ENCODE assay signal across 17 mouse cellular contexts in genomic region chr4:149944214-149944613, GRCm38 (mm10). TPM values are rescaled to one million over a fixed set of nuclear protein-coding genes. Genes with fewer than 3 reads are reported as not detected.
A peak's percentile ranks its signal among the peaks of the same experiment; 100 is the strongest.
DNase-seq lines count a peak whose midpoint lies in the region; ATAC-seq and TF ChIP-seq lines count a peak whose summit lies in the region.
"Had no signal": no experiment of that assay in that cellular context is flagged by ENCODE, and none has a peak within 500 bp of the region (broad histone marks: within the 10 kb centered on the region; RNA-seq: fewer than 3 reads in every experiment).

No protein-coding gene starts in this region.

- H3K9me3 ChIP-seq in midbrain, embryonic 10.5 days (replicated peaks): no peaks in the 10 kb centered on the region
- no peaks in the 10 kb centered on the region for H3K9me3 ChIP-seq in midbrain, embryonic 13.5 days
- H3K9me3 ChIP-seq in hindbrain, embryonic 12.5 days (replicated peaks): no peaks in the 10 kb centered on the region
- H3K9me3 ChIP-seq in liver, postnatal 0 days (ENCODE audit: low read length): no peaks in the 10 kb centered on the region
- no peaks in the 10 kb centered on the region for H3K9me3 ChIP-seq in kidney, embryonic 15.5 days (replicated peaks)
- H3K9me3 ChIP-seq: liver, embryonic 15.5 days had no signal

- no peak overlapping the region for H3K4me2 ChIP-seq in midbrain, embryonic 13.5 days (replicated peaks)
- H3K4me2 ChIP-seq in hindbrain, embryonic 12.5 days (replicated peaks): no peak overlapping the region
- H3K4me2 ChIP-seq in liver, postnatal 0 days (ENCODE audit: low read depth, low read length): no peak overlapping the region
- H3K4me2 ChIP-seq in kidney, embryonic 15.5 days: no peak overlapping the region
- H3K4me2 ChIP-seq: liver, embryonic 15.5 days had no signal

- H3K4me3 ChIP-seq in midbrain, embryonic 10.5 days: no peak overlapping the region
- H3K4me3 ChIP-seq in midbrain, embryonic 13.5 days (replicated peaks): no peak overlapping the region
- H3K4me3 ChIP-seq in hindbrain, embryonic 12.5 days: no peak overlapping the region
- H3K4me3 ChIP-seq in liver, postnatal 0 days (ENCODE audit: low read depth, low read length): no peak overlapping the region
- no peak overlapping the region for H3K4me3 ChIP-seq in kidney, embryonic 15.5 days (replicated peaks)
- H3K4me3 ChIP-seq: layer of hippocampus, adult 2 months; liver, embryonic 15.5 days had no signal

- peak overlapping the region; percentile 59; the same call in 1 of the 2 replicates for H3K27ac ChIP-seq in midbrain, embryonic 10.5 days (replicated peaks)
- H3K27ac ChIP-seq in midbrain, embryonic 13.5 days: no peak overlapping the region
- H3K27ac ChIP-seq in hindbrain, embryonic 12.5 days: peak overlapping the region; percentile 12; the same call in 1 of the 2 replicates
- no peak overlapping the region for H3K27ac ChIP-seq in liver, postnatal 0 days (ENCODE audit: low read depth)
- H3K27ac ChIP-seq in kidney, embryonic 15.5 days: no peak overlapping the region
- H3K27ac ChIP-seq: liver, embryonic 15.5 days had no signal

- no peaks in the 10 kb centered on the region for H3K36me3 ChIP-seq in midbrain, embryonic 10.5 days
- H3K36me3 ChIP-seq in midbrain, embryonic 13.5 days: no peaks in the 10 kb centered on the region
- no peaks in the 10 kb centered on the region for H3K36me3 ChIP-seq in hindbrain, embryonic 12.5 days
- H3K36me3 ChIP-seq in liver, postnatal 0 days (replicated peaks; ENCODE audit: insufficient read depth, low read length): no peaks in the 10 kb centered on the region
- no peaks in the 10 kb centered on the region for H3K36me3 ChIP-seq in kidney, embryonic 15.5 days
- H3K36me3 ChIP-seq: liver, embryonic 15.5 days had no signal

- no peak for DNase-seq in midbrain, embryonic 10.5 days (ENCODE audit: low spot score)
- DNase-seq in embryo, embryonic 11 days: peak; percentile 63
- peak; percentile 54 for DNase-seq in retina, postnatal 1 day
- DNase-seq in adrenal gland, adult (ENCODE audit: inconsistent age in 2 of 2, low spot score in 1 of 2): no peak
- DNase-seq in liver, postnatal 0 days: no peak
- DNase-seq: adrenal gland, postnatal 10 days; cerebellum, postnatal 36 days; gastrocnemius, postnatal 10 days; kidney, adult 11 months; lung, postnatal 4 days; thymus, adult 18-20 months had no signal

- H3K27me3 ChIP-seq in midbrain, embryonic 10.5 days (ENCODE audit: low read depth, poor library complexity, severe bottlenecking): peaks cover 61% of the 10 kb centered on the region
- peaks cover 8% of the 10 kb centered on the region; the same call in 1 of the 2 replicates for H3K27me3 ChIP-seq in midbrain, embryonic 13.5 days
- peaks cover 15% of the 10 kb centered on the region; the same call in 1 of the 2 replicates for H3K27me3 ChIP-seq in hindbrain, embryonic 12.5 days
- 0 out of 2 replicates have a peak, but pooled peaks cover 14% of the 10 kb centered on the region for H3K27me3 ChIP-seq in liver, postnatal 0 days (ENCODE audit: insufficient read depth, low read length)
- 0 out of 2 replicates have a peak, but pooled peaks cover 5% of the 10 kb centered on the region for H3K27me3 ChIP-seq in kidney, embryonic 15.5 days
- H3K27me3 ChIP-seq: Patski had no signal

- H3K4me1 ChIP-seq in midbrain, embryonic 10.5 days: peaks cover 43% of the 10 kb centered on the region
- peaks cover 33% of the 10 kb centered on the region for H3K4me1 ChIP-seq in midbrain, embryonic 13.5 days (replicated peaks)
- H3K4me1 ChIP-seq in hindbrain, embryonic 12.5 days: peaks cover 62% of the 10 kb centered on the region
- no peaks in the 10 kb centered on the region for H3K4me1 ChIP-seq in liver, postnatal 0 days (ENCODE audit: insufficient read depth)
- H3K4me1 ChIP-seq in kidney, embryonic 15.5 days: peaks cover 72% of the 10 kb centered on the region
- H3K4me1 ChIP-seq: liver, embryonic 15.5 days had no signal

- ATAC-seq in midbrain, embryonic 13.5 days: no peak
- no peak for ATAC-seq in hindbrain, embryonic 12.5 days (ENCODE audit: low FRiP score)
- no peak for ATAC-seq in liver, postnatal 0 days
- no peak for ATAC-seq in kidney, embryonic 15.5 days (replicated peaks; ENCODE audit: low FRiP score)
- ATAC-seq: Patski had no signal

- no peak overlapping the region for H3K9ac ChIP-seq in midbrain, embryonic 13.5 days (replicated peaks)
- H3K9ac ChIP-seq in hindbrain, embryonic 12.5 days: no peak overlapping the region
- H3K9ac ChIP-seq in liver, postnatal 0 days (replicated peaks): no peak overlapping the region
- no peak overlapping the region for H3K9ac ChIP-seq in kidney, embryonic 15.5 days
- H3K9ac ChIP-seq: liver, embryonic 15.5 days had no signal

- TF ChIP-seq EP300 in liver, postnatal 0 days (IDR thresholded peaks at IDR 0.05; ENCODE audit: low read depth): no peak

- no peak for TF ChIP-seq CTCF in liver, postnatal 0 days (IDR thresholded peaks at IDR 0.05; ENCODE audit: low read depth)

- WGBS in midbrain, embryonic 10.5 days: 43% methylated on average over 12 of the region's 12 CpGs
- WGBS in midbrain, embryonic 13.5 days: 21% methylated on average over 12 of the region's 12 CpGs
- 23% methylated on average over 12 of the region's 12 CpGs for WGBS in hindbrain, embryonic 12.5 days
- WGBS in liver, postnatal 0 days (ENCODE audit: insufficient replicate concordance): 39% methylated on average over 12 of the region's 12 CpGs
- WGBS in kidney, embryonic 15.5 days: 51% methylated on average over 12 of the region's 12 CpGs

RNA-seq across cellular contexts. Expression of gene Spsb1, which starts 10.6 kb away (rescaled TPM):
- 8.3 and 8.7 TPM in 2 replicates for polyA plus RNA-seq in midbrain, embryonic 10.5 days (2016; fragmentation: Nextera tagmentation; extraction: Ambion mirVana)
- polyA plus RNA-seq in midbrain, embryonic 13.5 days (2015; fragmentation: Nextera tagmentation; extraction: Ambion mirVana): 4.0 and 4.8 TPM in 2 replicates
- 15.5 and 17.8 TPM in 2 replicates for polyA plus RNA-seq in hindbrain, embryonic 12.5 days (2016; fragmentation: Nextera tagmentation; extraction: Ambion mirVana)
- polyA plus RNA-seq in liver, postnatal 0 days (2015; fragmentation: Nextera tagmentation; extraction: Ambion mirVana): 1.3 and 1.7 TPM in 2 replicates
- 11.7 and 12.7 TPM in 2 replicates for polyA plus RNA-seq in kidney, embryonic 15.5 days (2015; fragmentation: Nextera tagmentation; extraction: Ambion mirVana)

Comparison
In these comparisons a context has a peak if more than half of its experiments do, and no peak if none do; other contexts are left out.
1. H3K27ac ChIP-seq: peak in midbrain, embryonic 10.5 days (single experiment) and hindbrain, embryonic 12.5 days (single experiment); none in midbrain, embryonic 13.5 days (single experiment), liver, postnatal 0 days (single experiment) and kidney, embryonic 15.5 days (single experiment).
2. DNase-seq: peak in embryo, embryonic 11 days (single experiment) and retina, postnatal 1 day (single experiment); none in midbrain, embryonic 10.5 days (single experiment), adrenal gland, adult (0 of 2) and liver, postnatal 0 days (single experiment).